Mouse (Mus musculus) MEL-GATA-1-ER (cell line): ENCODE measurements around the gene Tbx19.

ENCODE experiments used
- DNase-seq: peaks from one replicate; pipeline ENCODE4 v3.0.0-alpha.2; 2012; ENCODE audit warnings: low read depth; ENCODE audit errors: extremely low read depth

Gene Tbx19

DNA sequence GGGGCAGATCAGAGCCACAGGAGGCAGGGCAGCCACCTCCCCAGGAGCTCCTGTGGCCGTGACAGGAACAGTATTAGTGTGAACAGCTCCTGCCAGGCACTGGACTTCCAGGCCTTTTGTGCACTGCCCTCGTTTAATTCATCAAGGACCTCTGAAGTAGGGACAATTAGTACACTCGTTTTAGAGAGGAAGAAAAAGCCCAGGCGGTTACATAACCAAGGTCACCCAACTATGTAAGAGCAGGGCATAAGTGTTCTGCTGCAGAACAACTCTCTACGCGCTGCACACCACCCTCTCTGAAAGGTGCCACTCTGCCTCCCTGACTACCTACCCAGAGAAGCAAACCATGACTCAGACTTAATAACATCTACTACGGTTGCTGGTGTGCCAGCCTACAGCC, 24.5 kb upstream of the Tbx19 start:
- no peak for DNase-seq

DNA sequence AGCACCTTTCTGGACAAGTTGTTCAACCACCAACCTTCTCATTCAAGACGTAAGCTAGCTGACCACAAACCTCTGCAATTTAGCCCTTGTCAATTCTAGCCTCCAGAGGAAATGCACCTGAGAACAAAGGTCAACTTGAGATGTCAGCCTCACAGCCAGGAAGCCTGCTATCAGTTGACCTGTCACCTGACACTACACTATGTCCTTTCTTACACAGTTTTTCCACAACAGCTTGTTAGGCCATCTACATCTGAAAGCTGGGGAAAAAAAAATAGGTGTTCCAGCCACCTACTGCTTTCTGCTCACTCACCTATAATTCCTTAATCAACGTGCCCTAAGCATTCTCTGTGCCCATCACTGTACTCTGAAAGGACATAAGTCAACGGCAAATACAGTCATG, 23.6 kb upstream of the Tbx19 start:
- no peak for DNase-seq

DNA sequence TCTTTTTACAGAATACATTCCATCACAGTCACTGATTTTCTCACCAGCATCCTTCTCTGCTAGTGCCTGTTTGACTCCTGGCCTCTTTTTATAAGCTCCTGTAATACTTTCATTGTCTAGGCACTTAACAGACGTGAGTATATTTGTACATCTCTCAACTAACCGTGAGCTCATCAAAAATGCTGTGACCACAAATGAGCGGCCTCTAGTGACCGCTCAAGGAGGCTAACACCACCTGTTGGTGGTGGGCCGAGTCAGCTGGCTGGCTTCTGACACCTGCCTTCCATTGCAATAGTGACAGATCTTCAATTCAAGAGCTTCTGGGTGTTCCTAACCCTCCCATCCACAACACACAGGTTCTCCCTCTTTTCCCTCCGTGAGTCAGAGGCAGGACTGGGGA, 22.8 kb upstream of the Tbx19 start:
- no peak for DNase-seq

DNA sequence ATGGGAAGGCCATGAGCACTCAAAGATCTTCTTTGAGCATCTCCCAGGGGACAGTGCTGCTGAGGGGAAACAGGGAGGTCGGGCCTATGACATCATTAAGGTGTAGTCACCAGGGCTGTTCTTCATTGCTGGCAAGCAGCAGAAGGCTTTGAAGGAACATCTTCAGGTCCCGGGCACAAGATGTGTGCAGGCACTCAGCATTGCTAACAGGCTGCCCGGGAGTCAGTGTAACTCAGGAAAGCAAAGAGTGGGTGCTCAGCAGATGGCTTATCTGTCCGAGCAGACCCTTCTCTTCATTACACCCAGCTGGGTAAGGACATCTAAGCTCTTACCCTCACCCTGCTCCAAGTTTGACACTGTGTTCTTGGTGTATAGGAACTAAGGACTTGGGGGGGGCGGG, 18.7 kb upstream of the Tbx19 start:
- DNase-seq, result no peak

DNA sequence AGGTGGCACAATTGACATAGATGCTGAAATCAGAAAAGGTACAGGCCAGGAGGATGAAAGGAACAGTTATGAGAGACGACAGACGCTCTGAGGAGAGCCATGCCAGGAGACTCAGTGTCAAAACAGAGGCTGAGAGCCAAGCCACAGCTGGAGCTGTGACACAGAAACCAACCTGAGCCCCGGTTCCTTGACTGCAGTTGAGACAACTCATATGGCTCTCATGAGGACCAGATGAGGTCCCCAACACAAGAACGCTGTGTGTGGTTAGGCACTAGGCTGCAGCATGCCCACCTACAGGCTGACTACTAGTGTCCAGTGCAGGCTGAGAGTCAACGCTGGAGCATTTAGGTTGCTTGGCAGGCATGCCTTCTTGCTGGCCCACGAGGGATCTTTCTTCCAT, 17.5 kb upstream of the Tbx19 start:
- DNase-seq, result no peak

DNA sequence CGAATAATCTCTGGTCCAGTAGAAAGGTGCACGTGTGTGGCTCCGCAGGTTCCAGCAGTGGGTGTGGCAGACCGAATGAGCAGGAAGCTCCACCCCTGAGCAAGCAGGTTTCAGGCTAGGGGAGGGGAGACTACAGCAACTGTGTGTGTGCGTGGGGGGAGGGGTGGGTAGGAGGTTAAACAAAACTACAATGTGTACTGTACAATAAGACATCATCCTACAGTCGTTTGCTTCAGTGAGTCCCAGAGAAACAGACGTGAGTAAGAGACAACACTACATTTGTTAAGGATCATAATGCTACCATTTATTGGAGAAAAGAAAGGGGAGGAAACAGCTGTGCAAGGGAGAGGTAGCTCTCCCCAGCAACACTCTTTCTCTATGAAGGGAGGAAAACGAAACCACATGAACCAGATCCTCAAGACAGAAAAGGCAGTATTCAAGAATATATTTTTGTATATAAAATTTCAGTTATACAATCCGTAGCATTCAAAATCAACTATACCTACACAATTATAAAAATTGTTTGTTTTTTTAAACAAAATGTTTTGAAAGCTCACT, 13.6 kb upstream of the Tbx19 start:
- no peak for DNase-seq

DNA sequence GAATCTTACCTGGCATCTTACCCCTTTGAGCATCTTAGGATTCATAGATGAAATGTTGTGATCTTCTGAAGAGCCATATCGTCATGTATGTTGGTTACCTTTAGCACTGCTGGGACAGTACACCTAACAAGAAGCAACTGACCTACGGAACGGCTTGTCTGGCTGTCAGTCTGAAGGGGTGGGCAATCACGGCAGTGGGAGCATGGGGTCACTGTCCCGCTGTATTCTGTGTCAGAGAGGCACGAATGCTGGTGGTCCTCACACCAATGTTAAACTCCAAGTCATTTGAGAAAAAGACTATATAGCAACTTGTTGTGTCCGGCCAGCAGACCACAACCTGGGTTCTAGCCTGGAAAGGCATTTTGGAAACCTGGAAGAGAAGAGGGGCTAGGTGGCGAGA, 10.7 kb upstream of the Tbx19 start:
- no peak for DNase-seq

DNA sequence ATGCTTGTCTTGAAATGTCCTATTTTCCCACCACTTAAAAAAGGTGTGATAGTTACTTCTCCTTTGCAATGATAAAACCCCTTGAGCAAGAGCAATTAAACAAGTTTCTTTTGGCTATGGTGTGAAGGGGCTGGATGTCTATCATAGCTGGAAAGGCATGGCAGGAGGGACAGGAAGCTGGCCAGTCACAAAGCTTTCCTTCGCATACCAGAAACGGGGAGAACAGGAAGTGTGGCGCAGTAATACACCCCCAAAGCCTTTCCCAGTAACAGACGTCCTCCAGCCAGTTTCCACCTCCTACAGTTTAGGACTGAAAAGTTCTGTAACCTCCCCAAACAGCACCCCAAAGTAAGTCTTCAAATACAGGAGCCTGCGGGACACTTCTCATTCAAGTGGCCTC, 9.6 kb upstream of the Tbx19 start:
- no peak for DNase-seq

DNA sequence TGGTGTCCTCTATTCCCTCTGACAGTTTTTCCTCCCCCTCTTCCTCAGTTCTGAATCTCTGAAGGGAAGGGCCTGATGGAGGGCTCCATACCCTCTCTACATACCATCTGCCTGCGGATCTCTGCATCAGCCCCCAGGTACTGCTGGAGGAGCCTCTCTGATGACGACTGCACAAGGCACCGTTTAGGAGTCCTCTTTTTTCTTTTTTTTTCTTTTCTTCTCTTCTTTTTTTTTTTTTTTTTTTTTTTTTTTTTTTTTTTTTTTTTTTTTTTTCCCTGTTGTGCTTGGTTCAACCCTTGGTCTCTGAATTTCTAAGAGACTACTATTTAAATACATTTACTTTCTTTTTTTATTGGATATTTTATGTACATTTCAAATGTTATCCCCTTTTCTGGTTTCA, 8.9 kb upstream of the Tbx19 start:
- DNase-seq, result no peak

DNA sequence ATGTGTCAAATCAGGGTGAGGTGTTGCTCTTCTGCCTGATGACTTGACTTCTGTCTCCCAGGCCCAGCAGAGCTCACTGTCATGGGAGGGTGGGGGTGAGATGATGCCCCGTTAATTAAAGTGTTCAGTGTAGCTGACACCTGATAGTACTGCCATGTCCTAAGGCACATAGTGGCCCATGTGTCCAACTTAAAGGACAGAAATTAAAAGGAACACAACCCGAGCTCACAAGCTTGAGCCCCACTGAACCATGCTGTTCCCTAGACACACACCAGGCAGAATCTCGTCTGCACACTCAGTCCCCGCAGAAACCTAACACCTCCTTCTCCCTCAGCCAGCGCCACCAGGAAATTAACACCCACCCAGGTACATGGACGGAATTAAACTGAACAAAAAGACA, 4.3 kb upstream of the Tbx19 start:
- DNase-seq, result no peak

DNA sequence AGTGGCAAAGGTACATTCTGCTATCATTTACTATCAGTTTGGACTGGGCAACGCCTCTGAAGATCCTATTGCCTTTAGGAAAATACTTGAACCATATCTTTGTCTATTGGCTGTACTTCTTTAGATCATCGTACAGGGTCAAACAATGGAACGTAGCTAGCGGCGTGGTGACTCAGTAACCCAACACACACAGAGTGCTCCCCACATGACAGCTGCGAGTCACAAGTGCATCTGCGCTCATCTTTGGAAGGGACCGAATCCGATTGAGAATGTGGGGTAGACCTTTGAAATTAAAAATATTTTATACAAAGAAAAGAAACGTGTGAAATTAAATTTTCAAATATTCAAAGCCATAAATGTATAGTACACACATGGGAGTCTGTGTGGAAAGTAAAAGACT, 1.7 kb downstream of the Tbx19 start:
- no peak for DNase-seq

DNA sequence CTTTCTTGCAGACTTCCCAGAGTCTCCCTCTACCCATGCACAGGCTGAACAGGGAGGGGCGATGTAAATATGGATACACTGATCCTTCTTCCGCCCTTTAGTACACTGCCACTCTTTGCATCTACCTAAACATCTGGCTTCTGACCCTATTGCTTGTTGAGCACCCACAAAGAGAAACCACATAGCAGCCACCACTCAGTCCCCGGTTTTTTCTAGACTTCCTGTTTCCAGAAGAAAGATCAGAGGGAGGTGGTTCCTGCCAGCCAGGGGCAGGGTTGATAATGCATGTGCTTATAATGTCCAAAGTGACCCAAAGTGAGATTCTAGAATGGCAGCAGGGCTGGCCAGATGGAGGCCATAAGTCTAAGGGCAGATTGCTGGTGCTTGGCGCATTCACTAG, 6.4 kb downstream of the Tbx19 start:
- peak; percentile 59 for DNase-seq

DNA sequence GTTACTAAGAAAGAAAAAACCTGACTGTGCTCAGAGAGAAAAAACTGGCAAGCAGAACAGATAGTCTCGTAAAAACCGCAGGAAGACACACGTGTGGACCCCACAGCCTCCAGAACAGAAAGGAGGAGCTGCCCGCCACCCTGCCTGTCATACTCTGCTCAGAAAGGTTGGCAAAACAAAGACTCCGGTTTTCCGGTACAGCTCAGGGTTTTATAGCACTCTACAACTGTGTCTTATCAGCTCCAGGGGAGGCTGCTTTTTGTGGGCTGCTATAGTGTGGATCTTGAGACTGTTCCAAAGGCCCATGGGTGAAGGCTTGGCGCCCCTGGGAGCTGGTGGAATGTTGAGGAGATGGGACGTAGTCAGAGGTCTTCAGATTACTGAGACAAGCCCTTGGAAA, 9.4 kb downstream of the Tbx19 start:
- DNase-seq, result no peak

DNA sequence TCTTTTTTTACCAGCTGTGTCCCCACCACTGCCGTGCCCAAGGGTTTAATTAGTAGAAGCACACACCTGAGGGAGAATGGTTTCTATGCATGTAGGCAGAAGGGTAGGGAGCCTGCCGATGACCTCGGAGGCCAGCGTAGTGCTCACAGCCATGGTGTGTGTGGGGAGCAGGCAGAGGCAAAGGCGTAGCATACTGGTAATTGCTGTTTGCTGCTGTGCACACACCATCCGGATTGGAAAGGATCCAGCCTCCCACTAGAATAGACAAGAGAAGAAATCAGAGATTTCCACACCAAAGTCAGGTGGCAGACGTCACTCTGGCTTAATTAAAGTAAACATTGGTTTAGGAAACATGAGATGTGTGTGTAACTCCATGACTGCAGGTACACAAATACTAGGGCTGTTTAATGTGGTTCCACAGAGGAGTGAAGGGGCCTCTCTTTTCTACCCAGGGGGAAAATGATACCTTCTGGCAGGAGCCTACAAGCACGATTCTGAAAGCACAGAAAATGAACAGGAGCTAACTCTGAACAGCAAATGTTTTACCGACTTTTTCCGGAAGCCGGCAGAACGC, 18.1 kb downstream of the Tbx19 start:
- DNase-seq, result no peak

DNA sequence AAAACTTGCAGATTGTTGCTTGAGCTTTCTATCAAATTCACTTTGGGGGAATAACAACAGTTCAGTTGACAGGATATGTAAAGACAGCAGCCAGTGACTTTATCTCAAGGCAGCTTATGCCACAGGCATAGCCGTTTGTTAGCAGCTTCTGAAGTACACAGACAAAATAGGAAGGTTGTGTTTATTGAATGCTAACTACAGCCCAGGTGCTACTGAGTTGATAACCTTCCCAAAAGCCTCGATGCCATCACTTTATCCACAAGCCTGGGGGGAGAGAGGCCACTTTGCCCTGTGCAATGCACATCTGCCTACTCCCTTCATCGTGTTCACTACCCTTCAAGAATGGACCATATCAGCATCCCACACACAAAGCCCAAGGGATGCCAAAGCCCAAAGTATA, 20.3 kb downstream of the Tbx19 start:
- no peak for DNase-seq

DNA sequence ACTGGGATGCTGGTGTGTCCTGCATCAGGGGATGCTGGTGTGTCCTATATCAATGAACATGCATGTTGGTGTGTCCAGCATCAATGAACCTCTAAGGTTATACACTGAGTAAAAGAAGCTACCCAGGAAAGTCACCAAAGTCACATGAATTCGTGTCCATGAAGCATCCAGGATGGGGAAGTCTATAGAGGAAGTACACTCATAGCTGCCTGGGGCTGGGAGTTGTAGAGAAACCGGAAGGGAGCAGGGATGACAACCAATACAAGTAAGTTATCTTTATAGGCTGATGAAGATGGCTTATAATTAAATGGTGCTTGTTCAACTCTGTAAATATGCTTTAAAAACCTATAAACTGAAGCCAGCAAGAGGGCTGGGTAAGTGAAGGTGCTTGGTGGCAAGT, 26.7 kb downstream of the Tbx19 start:
- no peak for DNase-seq

DNA sequence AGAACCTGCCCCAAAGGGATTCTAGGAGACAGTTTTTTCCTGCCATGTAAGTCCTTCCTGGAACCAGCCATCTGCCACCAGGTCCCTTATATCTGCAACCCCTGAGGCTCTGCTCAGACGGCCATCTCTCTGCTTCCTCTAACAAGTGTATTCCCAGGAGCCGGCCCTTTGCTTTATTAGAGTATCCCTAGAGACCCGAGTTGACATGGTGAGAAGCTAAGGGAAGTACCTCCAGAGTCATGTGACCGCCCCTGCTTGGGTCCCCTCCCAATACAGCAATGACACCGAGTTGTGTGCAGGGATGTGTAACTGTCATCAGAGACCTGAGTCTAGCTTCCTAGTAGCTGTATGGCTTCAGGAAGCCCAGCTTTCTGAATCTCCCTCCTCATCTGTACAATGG, 27.3 kb downstream of the Tbx19 start:
- no peak for DNase-seq

DNA sequence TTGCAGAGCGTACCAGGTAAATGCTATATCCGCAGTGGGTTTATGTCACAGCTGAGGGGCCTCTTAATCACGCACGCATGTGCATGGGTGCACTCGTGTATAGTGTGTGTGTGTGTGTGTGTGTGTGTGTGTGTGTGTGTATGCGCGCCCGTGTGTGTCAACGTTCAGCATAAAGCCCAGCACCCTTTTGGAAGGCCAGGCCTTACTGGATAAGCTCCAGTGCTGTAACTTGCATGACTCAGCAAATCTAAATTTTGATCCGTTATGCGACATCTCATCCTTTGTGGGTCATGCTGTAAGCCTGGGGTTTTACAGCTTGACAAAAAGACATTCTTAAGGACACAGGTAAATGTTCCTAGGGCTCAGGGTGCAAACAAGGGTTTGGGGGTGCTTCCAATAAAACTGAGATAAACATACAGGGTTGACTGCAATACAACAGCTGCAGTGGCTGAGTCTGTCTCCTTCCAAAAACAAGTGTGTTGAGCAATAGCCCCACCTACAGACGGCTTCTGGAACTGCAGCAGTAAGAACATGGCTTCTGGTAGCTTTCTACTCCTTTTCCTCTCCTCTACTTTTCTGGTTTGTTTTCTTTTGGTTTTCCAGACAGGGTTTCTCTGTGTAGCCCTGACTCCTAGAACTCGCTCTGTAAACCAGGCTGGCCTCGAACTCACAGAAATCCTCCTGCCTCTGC, 28.2 kb downstream of the Tbx19 start:
- DNase-seq, result peak; percentile 75

DNA sequence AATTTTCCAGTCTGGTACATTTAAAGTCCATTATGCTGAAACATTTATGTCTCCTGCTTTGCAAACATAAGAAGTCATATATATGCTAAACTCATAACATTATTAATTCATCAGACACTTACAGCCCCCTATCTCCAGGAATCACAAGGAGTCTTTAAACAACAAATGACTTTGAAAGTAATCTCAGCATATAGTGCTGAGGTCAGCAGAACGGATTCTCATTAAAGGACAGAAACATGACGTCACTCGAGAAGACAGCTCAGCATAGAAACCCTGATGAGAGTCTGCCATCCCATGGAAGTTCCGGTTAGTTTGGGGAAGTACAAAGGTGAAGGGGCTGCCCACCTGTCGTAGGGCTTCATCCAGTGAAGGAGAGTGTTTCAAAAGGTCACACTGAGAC, 31.0 kb downstream of the Tbx19 start:
- DNase-seq, result no peak

DNA sequence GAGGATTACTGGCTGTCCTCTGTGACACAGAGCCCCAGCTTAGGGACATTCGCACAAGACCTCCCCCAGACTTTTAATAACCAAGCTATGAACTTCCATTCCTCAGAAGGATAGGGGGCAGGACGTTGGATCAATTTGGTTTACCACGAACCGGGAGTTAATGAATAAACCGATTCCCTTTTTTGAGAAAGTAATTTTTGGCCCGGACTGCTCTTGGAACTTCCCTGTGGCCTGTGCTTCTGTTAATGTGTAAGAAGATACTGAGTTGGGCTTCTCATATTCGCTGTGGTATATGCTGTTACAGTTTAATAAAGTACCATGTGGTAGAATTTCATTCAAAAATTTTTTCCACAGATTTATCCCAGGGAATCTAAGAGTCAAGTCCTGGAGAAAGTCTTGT, 39.5 kb downstream of the Tbx19 start:
- DNase-seq, result no peak

DNA sequence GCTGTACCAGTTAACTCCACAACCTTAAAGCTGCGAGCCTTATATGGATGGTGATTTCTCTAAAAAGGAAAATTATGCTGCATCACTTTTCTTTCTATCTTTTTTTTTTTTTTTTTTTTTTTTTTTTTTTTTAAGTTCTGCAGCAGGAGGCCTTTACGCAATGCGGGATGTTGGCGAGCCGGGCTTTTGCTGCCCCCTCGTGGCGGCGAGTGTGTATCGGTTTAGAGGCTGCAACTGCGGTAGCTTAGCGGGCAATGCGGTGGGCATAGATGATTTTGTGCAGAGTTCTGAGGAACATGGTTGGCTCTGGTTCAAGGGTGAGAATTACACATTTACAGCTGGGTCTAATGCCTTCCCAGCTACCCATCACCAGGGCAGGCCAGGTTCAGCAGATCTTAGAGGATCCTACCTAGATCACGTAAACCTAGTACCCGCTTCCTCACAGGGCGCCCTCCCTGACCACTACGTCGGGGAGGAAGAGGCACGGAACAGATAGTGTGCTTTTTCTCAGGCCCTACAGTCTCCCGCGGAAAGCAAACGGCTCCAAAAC, 40.1 kb downstream of the Tbx19 start:
- DNase-seq, result no peak

DNA sequence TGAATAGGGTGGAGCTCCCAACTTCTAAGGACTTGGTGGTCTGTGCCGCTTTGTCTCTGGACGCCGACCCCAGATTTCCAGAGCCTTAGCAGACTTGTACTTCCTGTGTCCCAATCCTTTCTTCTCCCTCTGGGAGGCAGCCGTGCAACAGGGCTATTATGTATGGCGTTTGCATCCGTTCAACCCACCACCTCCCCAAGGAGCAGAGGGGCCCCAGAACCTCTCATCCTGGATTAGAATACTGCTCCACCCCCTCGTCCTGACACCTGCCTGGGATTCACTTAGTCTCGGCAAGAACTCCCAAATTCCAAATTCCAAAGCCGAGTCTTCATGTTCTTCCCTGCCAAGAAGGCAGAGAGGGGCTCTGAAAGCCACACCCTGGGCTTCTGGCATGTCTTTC, 40.8 kb downstream of the Tbx19 start:
- DNase-seq, result no peak
